Mouse (Mus musculus) midbrain, embryonic 13.5 days (tissue): ENCODE data around the gene Sumo2. TPM values are rescaled to one million over a fixed set of nuclear protein-coding genes. Genes with fewer than 3 reads are reported as not detected.

Experiments
- ATAC-seq: fragments of 200-750 bp; cut with Nextera tagmentation; 2 replicates; pipeline ENCODE4 v1.8.0; 2017; ENCODE audit warnings: mild to moderate bottlenecking, moderate TSS enrichment, moderate library complexity
- H3K27ac ChIP-seq: fragments of 300-500 bp; sonication (generic); 2 replicates; pipeline ENCODE4 v1.5.1; 2015; ENCODE audit warnings: inconsistent platforms, mild to moderate bottlenecking, moderate library complexity
- H3K27me3 ChIP-seq: fragments of 300-500 bp; sonication (generic); 2 replicates; pipeline ENCODE4 v1.6.1; 2015; ENCODE audit warnings: mild to moderate bottlenecking, inconsistent platforms
- H3K36me3 ChIP-seq: fragments of 300-500 bp; sonication (generic); 2 replicates; pipeline ENCODE4 v1.6.1; 2015; ENCODE audit warnings: mild to moderate bottlenecking, inconsistent platforms
- H3K4me1 ChIP-seq: fragments of 300-500 bp; sonication (generic); replicated peaks from 2 replicates; pipeline ENCODE4 v1.6.1; 2015; ENCODE audit warnings: inconsistent platforms
- H3K4me2 ChIP-seq: fragments of 300-500 bp; sonication (generic); replicated peaks from 2 replicates; pipeline ENCODE4 v1.6.1; 2015; ENCODE audit warnings: moderate library complexity, mild to moderate bottlenecking, inconsistent platforms
- H3K4me3 ChIP-seq: fragments of 300-500 bp; sonication (generic); replicated peaks from 2 replicates; pipeline ENCODE4 v1.5.1; 2015; ENCODE audit warnings: mild to moderate bottlenecking, inconsistent platforms
- H3K9ac ChIP-seq: fragments of 300-500 bp; sonication (generic); replicated peaks from 2 replicates; pipeline ENCODE4 v1.6.1; 2015; ENCODE audit warnings: mild to moderate bottlenecking, inconsistent platforms
- H3K9me3 ChIP-seq: fragments of 300-500 bp; sonication (generic); 2 replicates; pipeline ENCODE4 v1.6.1; 2016; ENCODE audit warnings: mild to moderate bottlenecking, inconsistent platforms
- WGBS: fragments of 180-500 bp; shearing (Covaris S2); methylation state at CpG from one replicate; pipeline ENCODE4 v1.1.7; 2015; 5-methylcytosine and 5-hydroxymethylcytosine counted together
- polyA plus RNA-seq: library from polyadenylated mRNA; unstranded; fragments of >200 nt; fragmentation: Nextera tagmentation; extraction: Ambion mirVana; gene quantifications from 2 replicates; pipeline ENCODE4 v1.2.1, GENCODE M21; 2015

Sumo2 gene
- polyA plus RNA-seq, 1 experiment from 2014 or later = 1,358 TPM

DNA sequence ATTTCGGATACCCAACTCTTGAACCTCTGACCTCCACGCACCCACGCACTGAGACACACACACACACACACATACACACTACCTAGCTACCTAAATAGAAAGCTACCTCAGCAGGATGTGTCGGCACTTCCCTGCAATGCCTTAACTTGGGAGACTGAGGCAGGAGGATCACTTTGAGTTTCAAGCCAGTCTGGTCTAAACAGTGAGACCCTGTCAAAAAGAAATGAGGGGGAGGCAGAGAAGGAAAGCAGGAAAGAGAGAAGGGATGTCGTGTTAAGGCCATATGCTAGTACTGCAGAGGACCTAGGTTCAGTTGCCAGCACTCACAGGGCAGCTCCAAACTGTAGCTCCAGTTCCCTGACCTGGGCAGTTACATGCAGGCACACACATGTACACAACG is 21.1 kb downstream of the Sumo2 start:
- Histone ChIP-seq H3K36me3 (no peaks in the 10 kb centered on the region), H3K9me3 (no peaks in the 10 kb centered on the region)
- WGBS = 72% methylated on average over 6 of the region's 6 CpGs

DNA sequence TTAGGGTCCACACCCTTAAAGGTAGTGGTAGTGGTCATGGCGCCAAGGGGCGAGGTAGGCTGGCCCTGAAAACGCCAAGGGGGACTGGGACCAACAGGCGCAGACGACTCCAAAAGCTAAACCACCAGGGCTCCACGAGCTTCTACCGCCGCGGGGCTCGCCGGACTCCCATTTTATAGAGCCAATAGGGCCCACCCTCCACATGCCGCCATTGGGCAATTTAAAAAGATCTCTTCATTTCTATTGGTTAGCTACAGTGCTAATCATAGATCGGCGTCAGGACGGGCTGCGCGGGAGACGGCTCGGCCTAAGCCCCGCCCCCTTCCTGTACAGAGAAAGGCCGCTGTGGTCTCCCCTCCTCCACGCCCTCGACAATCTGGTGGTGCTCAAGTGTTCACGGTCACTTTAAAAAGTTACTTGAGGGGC is 21.8 kb downstream of the Sumo2 start, which contains the start of gene Jpt1:
Gene Jpt1 (minus strand): TSS at position 150 of the 426 bp plus-strand sequence.
- Histone ChIP-seq H3K36me3 (no peaks in the 10 kb centered on the region), H3K27ac (peak within 1 kb of the TSS; percentile 92), H3K4me2 (peak within 1 kb of the TSS; percentile 76), H3K4me1 (peaks cover 35% of the 10 kb centered on the region), H3K9me3 (no peaks in the 10 kb centered on the region), H3K27me3 (no peaks in the 10 kb centered on the region), H3K9ac (peak within 1 kb of the TSS; percentile 100), H3K4me3 (peak within 1 kb of the TSS; percentile 100)
- ATAC-seq = peak; percentile 96
- WGBS = 0% methylated on average over 24 of the region's 24 CpGs

More for the DNA sequence above, 21.1 kb downstream of the Sumo2 start:
- no peaks in the 10 kb centered on the region for H3K27me3 ChIP-seq
- peaks cover 28% of the 10 kb centered on the region for H3K4me1 ChIP-seq
- no peak overlapping the region for H3K9ac ChIP-seq
- ATAC-seq = no peak
- no peak overlapping the region; the same call in 1 of the 2 replicates for H3K27ac ChIP-seq
- no peak overlapping the region for H3K4me3 ChIP-seq
- H3K4me2 ChIP-seq = 0 out of 2 replicates have a peak overlapping the region, but pooled peaks have one; percentile 9

DNA sequence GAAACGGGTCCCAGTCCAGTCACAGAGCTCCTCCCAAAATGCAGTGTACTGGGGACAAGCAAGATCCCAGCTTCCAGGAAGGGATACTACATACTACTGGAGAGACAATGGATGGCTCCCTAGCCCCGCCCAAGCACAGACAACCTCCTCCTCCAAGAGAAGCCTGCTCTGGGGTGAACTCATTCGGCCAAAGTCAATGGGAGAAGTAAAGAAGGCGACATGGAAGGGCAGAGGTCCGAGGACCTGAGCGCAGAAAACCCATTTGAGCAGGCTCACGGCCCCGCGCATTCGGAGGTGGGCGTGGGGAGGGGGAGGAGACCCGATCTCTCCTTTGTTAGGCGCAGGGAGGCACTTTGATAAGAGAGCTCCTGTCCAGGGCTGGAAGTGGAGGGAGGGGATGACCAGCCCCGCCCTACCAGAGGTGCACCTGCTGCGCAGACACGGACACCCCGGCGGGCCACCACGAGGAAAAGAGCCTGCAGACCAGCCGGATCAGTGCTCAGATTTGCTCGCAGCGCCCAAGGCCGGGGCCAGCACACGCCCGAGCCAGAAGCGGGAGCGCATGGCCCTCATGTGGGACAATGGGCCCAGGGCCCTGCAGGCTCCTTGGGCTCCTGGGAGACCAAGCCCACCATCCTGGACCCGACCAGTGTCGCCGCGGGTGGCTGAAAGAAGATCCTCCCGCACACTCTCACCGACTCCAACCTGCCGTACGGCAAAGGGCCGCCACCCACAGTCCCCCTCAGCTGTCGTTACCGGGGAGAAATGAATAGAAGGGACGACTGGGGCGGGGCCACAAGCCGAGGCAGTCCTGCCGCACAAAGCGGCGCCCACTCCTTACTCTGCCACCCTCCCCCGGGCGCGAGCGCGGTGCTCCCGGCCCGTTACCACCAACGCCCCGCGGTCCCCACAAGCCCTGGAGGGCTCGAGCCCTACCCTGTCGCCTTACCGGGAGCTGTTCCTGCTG is 22.5 kb downstream of the Sumo2 start:
- 0% methylated on average over 57 of the region's 57 CpGs for WGBS
- peak overlapping the region; percentile 100 for H3K9ac ChIP-seq
- H3K27ac ChIP-seq = peak overlapping the region; percentile 92
- peak; percentile 77 for ATAC-seq
- H3K9me3 ChIP-seq = no peaks in the 10 kb centered on the region
- peak overlapping the region; percentile 76 for H3K4me2 ChIP-seq
- no peaks in the 10 kb centered on the region for H3K27me3 ChIP-seq
- H3K4me1 ChIP-seq = peaks cover 40% of the 10 kb centered on the region
- H3K36me3 ChIP-seq = peaks cover 3% of the 10 kb centered on the region; the same call in 1 of the 2 replicates
- peak overlapping the region; percentile 100 for H3K4me3 ChIP-seq

DNA sequence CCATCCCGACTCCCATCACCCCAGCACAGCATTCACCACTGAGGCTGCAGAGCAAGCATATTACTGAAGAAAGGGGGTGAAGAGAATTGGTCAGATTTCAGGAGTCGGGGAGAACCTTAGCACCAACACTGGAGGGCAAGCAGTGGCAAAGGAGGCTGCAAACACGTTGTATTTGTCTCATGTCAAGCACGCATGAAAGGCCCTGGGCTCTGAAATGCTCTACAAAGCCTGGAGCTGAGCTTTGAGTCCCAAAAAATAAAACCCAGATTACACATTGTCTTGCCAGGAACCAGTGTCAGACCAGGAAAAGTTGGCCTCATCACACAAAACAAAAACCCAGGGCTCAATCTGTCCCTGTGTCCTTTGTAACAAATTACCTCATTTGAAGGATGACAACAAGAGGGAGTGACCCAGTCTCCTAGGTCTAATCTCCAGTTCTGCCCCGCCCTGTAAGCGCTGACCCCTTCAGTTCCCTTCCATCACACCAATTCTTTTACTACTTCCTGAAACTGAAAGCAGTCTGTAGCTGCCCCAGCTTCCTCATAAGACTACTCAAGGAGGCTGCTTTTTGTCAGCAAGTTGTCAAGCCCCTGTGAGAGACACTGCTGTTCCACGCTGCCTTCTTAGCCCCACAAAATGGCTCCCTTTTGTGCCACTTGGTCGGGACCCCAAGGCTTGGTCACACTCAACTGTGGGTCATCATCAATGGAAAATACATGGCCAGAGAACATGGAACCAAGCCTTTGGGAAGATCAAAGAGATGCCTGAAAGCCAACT is 23.5 kb downstream of the Sumo2 start:
- Histone ChIP-seq H3K27ac (peak overlapping the region; percentile 92), H3K4me2 (peak overlapping the region; percentile 76), H3K27me3 (no peaks in the 10 kb centered on the region), H3K9me3 (no peaks in the 10 kb centered on the region), H3K4me1 (peaks cover 50% of the 10 kb centered on the region), H3K9ac (peak overlapping the region; percentile 100), H3K4me3 (peak overlapping the region; percentile 100), H3K36me3 (peaks cover 6% of the 10 kb centered on the region; the same call in 1 of the 2 replicates)
- 9% methylated on average over 8 of the region's 8 CpGs for WGBS
- no peak for ATAC-seq

DNA sequence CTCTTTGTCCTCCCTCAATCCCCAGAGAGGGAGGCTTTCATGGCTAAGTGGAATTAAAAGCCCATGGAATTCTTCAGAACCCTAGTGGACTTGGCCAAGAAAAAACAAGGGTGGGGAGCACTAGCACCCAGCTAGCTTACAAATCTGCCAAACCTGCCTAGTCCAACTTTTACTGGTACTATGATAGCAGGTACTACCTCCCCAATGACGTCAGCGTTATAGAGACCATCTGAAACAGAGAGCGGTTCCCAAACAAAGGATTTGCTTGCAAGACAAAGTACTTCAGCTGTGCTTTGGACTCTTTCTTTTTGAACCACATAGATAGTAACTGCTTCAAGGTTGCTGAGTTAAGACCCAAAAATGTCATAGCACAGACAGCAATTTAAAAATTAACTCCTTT is 24.1 kb downstream of the Sumo2 start:
- peak overlapping the region; percentile 92 for H3K27ac ChIP-seq
- no peaks in the 10 kb centered on the region for H3K27me3 ChIP-seq
- H3K36me3 ChIP-seq = peaks cover 9% of the 10 kb centered on the region; the same call in 1 of the 2 replicates
- H3K4me3 ChIP-seq = peak overlapping the region; percentile 100
- no peaks in the 10 kb centered on the region for H3K9me3 ChIP-seq
- H3K9ac ChIP-seq = peak overlapping the region; percentile 100
- WGBS = 26% methylated on average over 3 of the region's 3 CpGs
- H3K4me1 ChIP-seq = peaks cover 56% of the 10 kb centered on the region
- H3K4me2 ChIP-seq = peak overlapping the region; percentile 76
- ATAC-seq = no peak

DNA sequence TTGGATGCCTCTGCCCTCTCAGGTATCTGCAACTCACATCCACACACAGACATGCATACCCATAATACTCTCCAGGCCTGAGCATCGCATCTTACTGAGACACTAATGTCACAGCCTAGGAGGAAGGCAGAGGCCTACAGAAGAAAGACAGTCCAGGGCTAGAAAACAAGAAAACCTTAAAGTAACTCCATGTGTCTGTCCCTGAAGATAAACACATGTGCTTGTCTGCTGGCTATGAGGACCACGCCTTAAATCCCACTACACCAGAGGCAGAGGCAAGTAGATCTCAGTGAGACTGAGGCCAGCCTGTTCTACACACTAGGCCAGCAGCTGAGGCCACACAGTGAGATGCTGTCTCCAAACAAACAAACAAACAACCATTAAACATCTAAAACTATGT is 25.0 kb downstream of the Sumo2 start:
- H3K27ac ChIP-seq = no peak overlapping the region
- peaks cover 65% of the 10 kb centered on the region for H3K4me1 ChIP-seq
- no peaks in the 10 kb centered on the region for H3K27me3 ChIP-seq
- H3K9ac ChIP-seq = peak overlapping the region; percentile 100
- no peak for ATAC-seq
- H3K36me3 ChIP-seq = peaks cover 16% of the 10 kb centered on the region; the same call in 1 of the 2 replicates
- H3K4me2 ChIP-seq = peak overlapping the region; percentile 76
- 64% methylated on average over 2 of the region's 2 CpGs for WGBS
- no peaks in the 10 kb centered on the region for H3K9me3 ChIP-seq
- peak overlapping the region; percentile 100 for H3K4me3 ChIP-seq

DNA sequence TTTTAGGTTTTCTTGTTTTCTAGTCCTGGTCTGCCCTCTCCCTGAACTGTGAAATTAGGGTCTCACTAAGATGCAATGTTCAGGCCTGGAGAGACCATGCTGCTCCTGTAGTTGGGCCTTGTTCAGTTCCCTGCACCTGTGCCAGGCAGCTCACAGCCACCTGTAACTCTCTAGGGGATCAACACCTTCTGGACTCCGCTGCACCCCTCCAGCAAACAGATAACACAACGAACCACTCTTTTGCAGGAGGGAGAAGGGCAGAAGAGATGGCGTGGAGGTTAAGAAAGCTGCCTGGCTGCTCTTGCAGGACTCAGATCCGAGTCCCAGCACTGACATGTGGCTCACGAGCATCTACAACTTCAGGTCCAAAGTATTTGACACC is 25.6 kb downstream of the Sumo2 start:
- H3K27ac ChIP-seq = peak overlapping the region; percentile 49
- peak overlapping the region; percentile 100 for H3K9ac ChIP-seq
- peak overlapping the region; percentile 100 for H3K4me3 ChIP-seq
- peaks cover 68% of the 10 kb centered on the region for H3K4me1 ChIP-seq
- no peaks in the 10 kb centered on the region for H3K9me3 ChIP-seq
- ATAC-seq = no peak
- WGBS = 59% methylated on average over 5 of the region's 5 CpGs
- peaks cover 16% of the 10 kb centered on the region; the same call in 1 of the 2 replicates for H3K36me3 ChIP-seq
- no peaks in the 10 kb centered on the region for H3K27me3 ChIP-seq
- H3K4me2 ChIP-seq = peak overlapping the region; percentile 76

DNA sequence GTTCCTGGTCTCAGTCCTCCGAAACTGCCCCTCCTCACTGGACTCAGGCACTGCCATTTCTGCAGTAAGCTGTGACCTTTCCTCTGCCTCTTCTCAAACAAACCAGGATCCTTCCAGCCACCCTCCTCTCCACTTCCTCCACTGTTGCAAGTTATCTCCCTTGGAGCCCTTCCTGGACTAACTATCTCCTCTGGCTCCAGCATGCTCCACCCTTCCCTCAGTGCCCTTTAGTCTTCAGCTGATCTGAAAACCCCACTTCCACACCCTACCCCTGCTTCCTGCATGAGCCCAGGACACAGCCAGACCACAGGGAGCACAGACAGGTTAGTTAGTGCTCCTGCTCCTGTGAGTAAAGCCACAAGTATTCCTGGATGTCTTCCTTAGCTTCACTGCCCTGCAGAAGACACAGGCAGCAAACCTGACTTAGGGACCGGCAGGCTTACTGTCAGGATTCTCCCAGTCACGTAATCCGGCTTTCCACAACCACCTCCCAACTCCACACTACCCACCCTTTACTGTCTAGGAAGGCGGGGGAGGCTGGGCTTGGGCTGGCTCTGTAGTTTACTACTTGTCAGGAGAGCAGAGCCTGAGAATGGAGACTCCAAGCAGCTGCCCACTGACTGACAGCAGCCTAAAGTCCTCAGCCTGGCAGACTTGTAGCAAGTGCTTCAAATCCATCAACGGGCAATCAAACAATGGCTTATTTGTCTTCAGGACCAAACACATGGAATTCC is 26.1 kb downstream of the Sumo2 start:
- Histone ChIP-seq H3K9me3 (no peaks in the 10 kb centered on the region), H3K36me3 (peaks cover 20% of the 10 kb centered on the region), H3K4me1 (peaks cover 71% of the 10 kb centered on the region), H3K27me3 (no peaks in the 10 kb centered on the region), H3K27ac (peak overlapping the region; percentile 49), H3K4me3 (peak overlapping the region; percentile 100), H3K9ac (peak overlapping the region; percentile 100), H3K4me2 (peak overlapping the region; percentile 76)
- WGBS = 33% methylated on average over 6 of the region's 6 CpGs
- no peak for ATAC-seq

DNA sequence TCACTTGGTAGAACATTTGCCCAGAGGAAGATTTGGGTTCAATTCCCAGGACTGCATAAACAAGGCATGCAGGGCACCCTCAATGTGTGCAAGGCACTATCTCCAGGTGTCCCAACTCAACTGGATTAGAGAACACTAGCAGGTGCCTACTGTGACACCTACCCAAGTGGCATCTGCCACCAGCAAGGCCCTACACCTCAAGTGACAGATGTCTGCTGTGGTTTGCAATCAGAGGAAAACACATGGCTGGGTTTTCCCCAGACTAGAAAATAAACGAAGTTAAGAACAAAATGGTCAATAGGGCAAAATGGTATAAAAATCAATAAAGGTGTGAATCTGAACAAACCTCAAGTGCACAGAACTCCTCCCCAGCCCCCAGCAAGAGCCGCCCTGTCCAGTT is 28.0 kb downstream of the Sumo2 start:
- H3K27me3 ChIP-seq = no peaks in the 10 kb centered on the region
- H3K36me3 ChIP-seq = peaks cover 25% of the 10 kb centered on the region
- H3K27ac ChIP-seq = no peak overlapping the region
- no peaks in the 10 kb centered on the region for H3K9me3 ChIP-seq
- peaks cover 75% of the 10 kb centered on the region for H3K4me1 ChIP-seq
- H3K9ac ChIP-seq = no peak overlapping the region
- H3K4me3 ChIP-seq = no peak overlapping the region
- no peak for ATAC-seq
- 88% methylated on average over 2 of the region's 2 CpGs for WGBS
- 0 out of 2 replicates have a peak overlapping the region, but pooled peaks have one; percentile 1 for H3K4me2 ChIP-seq

DNA sequence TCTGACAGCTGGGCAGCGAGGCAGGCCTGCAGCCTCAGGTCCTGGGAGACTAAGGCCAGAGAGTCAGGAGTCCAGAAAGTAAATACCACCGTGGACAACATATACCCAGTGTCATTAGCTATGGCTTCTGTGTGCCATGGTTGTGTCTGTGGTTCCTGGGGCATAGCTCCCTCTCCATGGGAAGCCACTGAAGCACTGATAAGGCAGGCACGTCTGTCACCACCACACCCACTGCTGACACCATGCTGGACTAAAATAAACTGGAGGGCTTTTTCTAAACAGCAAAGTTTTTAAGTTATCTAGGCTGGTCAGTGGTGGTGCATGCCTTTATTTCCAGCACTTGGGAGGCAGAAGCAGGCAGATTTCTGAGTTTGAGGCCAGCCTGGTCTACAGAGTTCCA is 29.5 kb downstream of the Sumo2 start:
- Histone ChIP-seq H3K4me1 (peaks cover 65% of the 10 kb centered on the region), H3K9me3 (no peaks in the 10 kb centered on the region), H3K9ac (no peak overlapping the region), H3K4me2 (peak overlapping the region; percentile 23; the same call in 1 of the 2 replicates), H3K36me3 (peaks cover 37% of the 10 kb centered on the region), H3K27ac (no peak overlapping the region), H3K4me3 (no peak overlapping the region), H3K27me3 (no peaks in the 10 kb centered on the region)
- WGBS = 63% methylated on average over 3 of the region's 3 CpGs
- no peak for ATAC-seq

DNA sequence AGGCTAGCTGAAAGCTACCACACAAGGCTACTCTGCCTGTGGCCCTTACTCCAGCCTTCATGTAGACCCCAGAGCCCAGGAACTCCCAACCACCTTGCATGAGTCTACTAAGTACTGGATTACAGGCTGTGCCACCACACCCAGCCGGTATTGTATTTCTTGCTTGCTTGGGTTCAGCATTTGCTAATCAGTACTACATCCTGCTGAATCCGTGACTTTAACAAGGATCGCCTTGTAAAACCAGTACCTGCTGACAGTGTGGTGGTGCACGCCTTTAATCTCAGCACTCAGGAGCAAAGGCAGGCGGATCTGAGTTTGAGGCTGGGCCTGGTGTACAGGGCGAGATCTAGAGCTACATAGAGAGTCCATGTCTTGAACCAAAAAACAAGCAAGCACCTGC is 33.4 kb downstream of the Sumo2 start:
- Histone ChIP-seq H3K9me3 (no peaks in the 10 kb centered on the region), H3K4me2 (no peak overlapping the region), H3K4me1 (peaks cover 28% of the 10 kb centered on the region), H3K9ac (no peak overlapping the region), H3K4me3 (no peak overlapping the region), H3K27ac (no peak overlapping the region), H3K36me3 (peaks cover 70% of the 10 kb centered on the region), H3K27me3 (no peaks in the 10 kb centered on the region)
- 94% methylated on average over 6 of the region's 6 CpGs for WGBS
- no peak for ATAC-seq
